ENCODE assay signal across 35 mouse cellular contexts in genomic region chr7:19859740-19860139, GRCm38 (mm10). TPM values are rescaled to one million over a fixed set of nuclear protein-coding genes. Genes with fewer than 3 reads are reported as not detected.
DNase-seq lines count a peak whose midpoint lies in the region; ATAC-seq and TF ChIP-seq lines count a peak whose summit lies in the region.
"Had no signal": no experiment of that assay in that cellular context is flagged by ENCODE, and none has a peak within 500 bp of the region (broad histone marks: within the 10 kb centered on the region; RNA-seq: fewer than 3 reads in every experiment).

No protein-coding gene starts in this region.

- no peaks in the 10 kb centered on the region for H3K36me3 ChIP-seq in thymus, adult 2 months (ENCODE audit: control insufficient read depth, insufficient read depth, low read length)
- H3K36me3 ChIP-seq: embryonic facial prominence, embryonic 12.5 days; embryonic facial prominence, embryonic 15.5 days; hindbrain, embryonic 12.5 days; hindbrain, embryonic 15.5 days had no signal

- TF ChIP-seq POLR2A in thymus, adult 2 months (IDR thresholded peaks at IDR 0.05; ENCODE audit: control insufficient read depth, extremely low read depth, insufficient read depth, low read length, poor library complexity) = no peak

- no peaks in the 10 kb centered on the region for H3K27me3 ChIP-seq in thymus, adult 2 months (ENCODE audit: control insufficient read depth, insufficient read depth, low read length)
- H3K27me3 ChIP-seq: embryonic facial prominence, embryonic 12.5 days; hindbrain, embryonic 12.5 days; hindbrain, embryonic 15.5 days had no signal

- DNase-seq in thymus, adult 2 months = peak; percentile 45
- no peak for DNase-seq in thymus, adult 18-20 months
- DNase-seq in thymus, postnatal 14 days = peak; percentile 60
- DNase-seq in thymus, postnatal 4 days = peak; percentile 56
- no peak for DNase-seq in retina, embryonic 14.5 days (ENCODE audit: low spot score)
- DNase-seq in layer of hippocampus, adult 2 months (ENCODE audit: low spot score in 2 of 2) = no peak
- DNase-seq: adrenal gland, postnatal 10 days; adrenal gland, postnatal 36 days; cerebellum, adult 11 months; cerebellum, adult 2 months; cerebellum, adult 9-11 months; cerebellum, postnatal 25 days; forebrain, postnatal 0 days; gastrocnemius, postnatal 36 days; heart, adult 2 months had no signal

- H3K4me3 ChIP-seq in thymus, adult 2 months (ENCODE audit: control insufficient read depth, insufficient read depth, low read length) = no peak overlapping the region
- no peak overlapping the region for H3K4me3 ChIP-seq in layer of hippocampus, adult 2 months
- H3K4me3 ChIP-seq: embryonic facial prominence, embryonic 12.5 days; embryonic facial prominence, embryonic 15.5 days; heart, adult 2 months; hindbrain, embryonic 12.5 days; hindbrain, embryonic 15.5 days had no signal

- H3K27ac ChIP-seq in thymus, adult 2 months (ENCODE audit: control insufficient read depth, insufficient read depth, low read length) = no peak overlapping the region
- no peak overlapping the region for H3K27ac ChIP-seq in layer of hippocampus, adult 2 months
- H3K27ac ChIP-seq: embryonic facial prominence, embryonic 12.5 days; embryonic facial prominence, embryonic 15.5 days; heart, adult 2 months; hindbrain, embryonic 12.5 days; hindbrain, embryonic 15.5 days had no signal

- H3K4me1 ChIP-seq in thymus, adult 2 months (replicated peaks; ENCODE audit: control insufficient read depth, insufficient read depth, low read length) = peaks cover 25% of the 10 kb centered on the region
- H3K4me1 ChIP-seq: embryonic facial prominence, embryonic 12.5 days; embryonic facial prominence, embryonic 15.5 days; hindbrain, embryonic 12.5 days; hindbrain, embryonic 15.5 days had no signal

- 2% methylated on average over 10 of the region's 10 CpGs for WGBS in thymus, adult 2 months

- ATAC-seq in megakaryocyte, adult 5-6 weeks (ENCODE audit: poor library complexity, severe bottlenecking) = 0 out of 2 replicates have a peak, but pooled peaks have one; percentile 11
- ATAC-seq in cerebellum, adult (ENCODE audit: insufficient number of reproducible peaks, low FRiP score, low TSS enrichment) = no peak
- ATAC-seq: activated CD4-positive, CD25-positive, alpha-beta regulatory T cell, adult 4 months; forebrain, embryonic 14.5 days; forebrain, postnatal 0 days had no signal

- no peak for TF ChIP-seq CTCF in thymus, adult 2 months (IDR thresholded peaks at IDR 0.05; ENCODE audit: borderline replicate concordance, control insufficient read depth, extremely low read depth, insufficient read depth, low read length, poor library complexity)
- TF ChIP-seq CTCF in layer of hippocampus, adult 2 months (conservative IDR thresholded peaks at IDR 0.05) = no peak

RNA-seq across cellular contexts. Expression of gene Ceacam16, which starts 1.4 kb away (rescaled TPM):
- 3.3 and 3.9 TPM in 2 replicates for polyA plus RNA-seq in thymus, adult 2 months (2012; rRNA removed)
- total RNA-seq in megakaryocyte, adult 5-6 weeks (2015) = 0.47 and 0.75 TPM in 2 replicates
- total RNA-seq in megakaryocyte, adult 5-6 weeks (2017) = 0.18 and 0.28 TPM in 2 replicates
- not detected for total RNA-seq in layer of hippocampus, adult 2 months (2021)
- total RNA-seq: adrenal gland, postnatal 36 days; common myeloid progenitor, adult 5-6 weeks; forebrain, postnatal 0 days; gastrocnemius, adult 8-10 months; gastrocnemius, postnatal 36 days; granulocyte monocyte progenitor cell, adult 5-6 weeks had no signal
- polyA plus RNA-seq: C2C12; embryonic facial prominence, embryonic 12.5 days; embryonic facial prominence, embryonic 15.5 days; forebrain, embryonic 14.5 days; frontal cortex, adult 2 months; heart, embryonic 11.5 days; heart, embryonic 14.5 days; heart, postnatal 0 days; hindbrain, embryonic 12.5 days had no signal

RNA-seq across cellular contexts. Expression of gene Gm19345, which starts 7.9 kb away (rescaled TPM):
- polyA plus RNA-seq in thymus, adult 2 months (2012; rRNA removed) = 0.36 and 0.57 TPM in 2 replicates
- not detected in 2 replicates for total RNA-seq in megakaryocyte, adult 5-6 weeks (2015)
- total RNA-seq in megakaryocyte, adult 5-6 weeks (2017) = not detected in 2 replicates
- 1 to 10 TPM in 1 of 2 experiments, under 1 TPM in 1; 0.86 to 1.6 TPM for total RNA-seq in layer of hippocampus, adult 2 months (2021)
- total RNA-seq: adrenal gland, postnatal 10 days; common myeloid progenitor, adult 5-6 weeks; gastrocnemius, adult 8-10 months; gastrocnemius, postnatal 36 days; granulocyte monocyte progenitor cell, adult 5-6 weeks; heart, adult 2 months; heart, postnatal 25 days; hematopoietic stem cell, adult 5-6 weeks; MEL had no signal
- polyA plus RNA-seq: activated CD4-positive, CD25-positive, alpha-beta regulatory T cell, adult 4 months; C2C12; forebrain, embryonic 11.5 days; heart, adult 2 months; heart, embryonic 11.5 days; heart, embryonic 14.5 days; heart, postnatal 0 days had no signal

RNA-seq across cellular contexts. Expression of gene Ceacam19, which starts 28.0 kb away (rescaled TPM):
- polyA plus RNA-seq in thymus, adult 2 months (2012; rRNA removed) = 0.30 and 0.36 TPM in 2 replicates
- 1.2 and 1.3 TPM in 2 replicates for total RNA-seq in megakaryocyte, adult 5-6 weeks (2015)
- 1.6 and 2.4 TPM in 2 replicates for total RNA-seq in megakaryocyte, adult 5-6 weeks (2017)
- not detected for total RNA-seq in layer of hippocampus, adult 2 months (2021)
- total RNA-seq: adrenal gland, postnatal 10 days; adrenal gland, postnatal 36 days; common myeloid progenitor, adult 5-6 weeks; forebrain, postnatal 0 days; gastrocnemius, adult 8-10 months; gastrocnemius, postnatal 36 days; granulocyte monocyte progenitor cell, adult 5-6 weeks; heart, adult 2 months; heart, postnatal 25 days; hematopoietic stem cell, adult 5-6 weeks had no signal
- polyA plus RNA-seq: activated CD4-positive, CD25-positive, alpha-beta regulatory T cell, adult 4 months; C2C12; cerebellum, adult 2 months; embryonic facial prominence, embryonic 12.5 days; forebrain, embryonic 11.5 days; forebrain, embryonic 14.5 days; forebrain, postnatal 0 days; frontal cortex, adult 2 months; heart, adult 2 months; heart, embryonic 11.5 days; heart, embryonic 14.5 days; heart, postnatal 0 days; hindbrain, embryonic 12.5 days; hindbrain, embryonic 15.5 days had no signal

RNA-seq across cellular contexts. Expression of gene Bcl3, which starts 37.2 kb away (rescaled TPM):
- polyA plus RNA-seq in thymus, adult 2 months (2012; rRNA removed) = 54.4 and 67.2 TPM in 2 replicates
- total RNA-seq in megakaryocyte, adult 5-6 weeks (2015) = 29.2 and 39.1 TPM in 2 replicates
- 9.7 and 17.1 TPM in 2 replicates for total RNA-seq in megakaryocyte, adult 5-6 weeks (2017)
- total RNA-seq in layer of hippocampus, adult 2 months (2021) = under 1 TPM; 0.46 to 0.83 TPM

Comparison
In these comparisons a context has a peak if more than half of its experiments do, and no peak if none do; other contexts are left out.
1. DNase-seq: peak in thymus, adult 2 months (single experiment), thymus, postnatal 14 days (single experiment) and thymus, postnatal 4 days (single experiment); none in thymus, adult 18-20 months (0 of 2), retina, embryonic 14.5 days (single experiment) and layer of hippocampus, adult 2 months (0 of 2).